Mouse (Mus musculus) cerebral cortex, adult 2 months (tissue): ENCODE data around the gene 9330161L09Rik.

Source experiments
- WGBS: fragments of 180-500 bp; shearing (Covaris S2); methylation state at CpG from one replicate; pipeline ENCODE4 v1.1.7; 2018; 5-methylcytosine and 5-hydroxymethylcytosine counted together

9330161L09Rik gene

DNA sequence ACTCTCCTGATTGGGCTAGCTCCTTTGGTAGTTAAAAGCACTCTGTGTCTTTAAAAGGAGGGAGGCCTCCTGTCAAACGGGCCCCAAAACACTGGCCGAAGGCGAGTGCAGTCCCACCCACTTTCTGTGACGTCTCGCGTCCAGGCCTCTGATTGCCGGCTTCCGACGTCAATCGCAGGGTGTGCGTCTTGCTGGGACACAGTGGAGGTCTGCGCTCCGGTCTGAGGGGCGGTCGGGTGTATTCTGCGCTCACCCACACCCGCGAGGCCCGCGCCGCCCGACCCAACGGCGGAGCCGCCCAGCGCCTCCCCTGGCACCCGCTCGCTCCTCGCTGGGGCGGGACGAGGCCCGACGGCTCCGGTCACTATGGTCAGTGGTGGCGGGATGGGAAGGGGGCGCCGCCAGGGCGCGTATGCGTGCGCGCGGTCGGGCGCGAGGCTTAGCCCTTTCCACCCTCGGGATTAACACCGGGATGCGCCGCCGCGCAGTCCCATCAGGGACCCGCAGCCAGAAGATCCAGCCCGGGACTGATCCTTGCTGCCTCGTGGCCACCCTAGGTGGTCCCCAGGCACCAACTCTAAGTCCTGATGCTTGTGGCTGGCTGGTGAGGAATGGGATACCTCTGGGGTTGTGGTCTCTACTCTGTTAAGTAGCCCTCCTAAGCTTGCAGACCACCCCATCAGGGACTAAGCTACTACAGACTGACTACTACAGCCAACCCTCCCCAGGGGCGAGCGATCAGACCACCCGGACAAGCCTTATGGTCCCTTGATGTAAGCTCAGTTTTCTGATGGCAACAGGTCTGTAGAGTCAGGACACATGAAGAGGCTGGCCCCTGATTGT is 18.9 kb downstream of the 9330161L09Rik start, which contains the start of gene Otub2:
Gene Otub2, plus strand, starts transcription at position 178 of the 843 bp plus-strand sequence.
- under 1% methylated on average over 57 of the region's 58 CpGs for WGBS

DNA sequence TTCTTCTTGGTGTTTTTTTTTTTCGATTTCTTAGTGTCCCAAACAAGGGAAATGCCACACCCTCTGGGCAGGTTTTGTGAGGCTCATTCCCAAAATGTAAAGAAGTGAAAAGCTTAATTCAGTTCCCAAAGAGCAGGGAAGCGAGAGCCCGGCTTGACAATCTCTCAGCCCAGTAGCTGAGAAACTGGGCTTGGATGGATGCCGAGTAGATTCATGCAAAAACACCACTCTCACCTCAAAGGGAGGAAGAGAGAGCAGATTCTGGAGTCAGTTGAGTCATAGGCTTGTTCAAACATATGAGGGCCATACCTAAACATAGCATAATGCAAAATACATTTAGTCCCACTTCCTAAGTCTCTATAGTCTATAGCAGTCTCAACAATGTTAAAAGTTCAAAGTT is 27.4 kb downstream of the 9330161L09Rik start:
- WGBS, result 51% methylated on average over 4 of the region's 4 CpGs

DNA sequence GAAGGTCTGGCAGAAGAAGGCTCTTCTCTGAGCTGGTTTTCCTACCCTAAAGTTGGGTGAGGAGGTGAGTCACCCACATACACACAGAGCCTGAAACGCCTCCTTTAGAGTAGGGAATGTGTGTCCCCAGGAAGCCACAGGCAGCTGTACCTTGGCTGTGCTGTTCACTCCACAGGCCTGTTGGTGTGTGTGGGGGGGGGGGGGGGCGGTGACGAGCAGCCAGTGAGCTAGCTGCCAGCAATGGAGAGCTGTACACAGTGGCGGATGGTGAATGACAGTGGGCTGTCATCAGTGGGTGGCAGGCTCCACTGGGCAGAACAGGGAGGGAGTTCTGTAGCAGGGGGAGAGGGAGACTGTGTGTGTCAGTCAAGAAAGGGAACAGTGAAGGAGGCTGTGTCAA is 30.8 kb downstream of the 9330161L09Rik start:
- 16% methylated on average over 4 of the region's 4 CpGs for WGBS

DNA sequence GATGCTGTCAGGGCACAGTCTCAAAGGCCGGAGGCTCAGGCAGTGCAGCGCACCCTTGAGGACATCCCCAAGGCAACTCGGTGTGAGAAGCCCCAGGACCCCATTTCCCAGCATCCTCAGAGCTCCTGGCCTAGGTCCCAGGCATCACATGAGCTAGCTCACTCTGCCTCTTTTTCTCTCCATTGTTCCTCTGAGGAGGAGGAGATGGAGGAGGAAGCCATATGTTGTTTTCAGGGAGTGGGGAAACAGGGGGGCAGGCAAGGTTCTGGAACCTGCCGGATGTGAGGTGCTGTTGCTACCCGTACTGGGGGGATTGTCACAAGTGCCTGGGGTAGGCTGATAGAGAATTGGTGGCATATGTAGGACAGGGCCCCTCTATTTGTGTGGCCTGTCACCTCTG is 31.5 kb downstream of the 9330161L09Rik start:
- WGBS, result 27% methylated on average over 5 of the region's 5 CpGs

DNA sequence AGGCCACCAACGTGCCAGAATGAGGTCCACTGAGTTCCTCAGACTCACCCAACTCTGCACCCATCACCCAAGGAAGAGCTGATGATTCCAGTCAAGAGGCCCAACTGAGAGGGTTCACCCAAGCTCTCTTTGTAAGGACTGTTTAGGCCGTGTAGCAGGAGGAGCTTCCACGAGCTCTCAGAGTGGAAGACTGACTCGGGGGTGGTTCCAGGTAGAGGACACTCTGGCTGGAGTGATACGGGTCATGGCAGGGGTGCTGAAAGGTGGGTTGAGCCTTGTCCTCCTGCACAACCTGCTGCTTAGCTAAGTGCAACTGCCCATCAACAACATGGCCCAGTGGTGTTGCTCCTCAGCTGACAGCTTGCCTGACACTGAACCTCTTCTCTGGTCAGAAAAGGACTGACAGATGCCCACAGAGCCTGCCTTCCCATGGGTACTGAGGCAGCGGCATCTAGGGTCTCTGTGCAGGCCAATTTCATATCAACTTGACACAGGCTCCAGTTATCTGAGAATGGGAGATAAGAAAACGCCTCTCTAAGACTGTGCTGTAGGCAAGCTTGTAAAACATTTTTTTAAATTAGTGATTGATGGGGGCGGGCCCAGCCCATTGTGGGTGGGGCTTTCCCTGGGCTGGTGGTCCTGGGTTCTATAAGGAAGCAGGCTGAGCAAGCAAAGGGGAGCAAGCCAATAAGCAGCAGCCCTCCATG is 33.9 kb downstream of the 9330161L09Rik start:
- 78% methylated on average over 8 of the region's 8 CpGs for WGBS

DNA sequence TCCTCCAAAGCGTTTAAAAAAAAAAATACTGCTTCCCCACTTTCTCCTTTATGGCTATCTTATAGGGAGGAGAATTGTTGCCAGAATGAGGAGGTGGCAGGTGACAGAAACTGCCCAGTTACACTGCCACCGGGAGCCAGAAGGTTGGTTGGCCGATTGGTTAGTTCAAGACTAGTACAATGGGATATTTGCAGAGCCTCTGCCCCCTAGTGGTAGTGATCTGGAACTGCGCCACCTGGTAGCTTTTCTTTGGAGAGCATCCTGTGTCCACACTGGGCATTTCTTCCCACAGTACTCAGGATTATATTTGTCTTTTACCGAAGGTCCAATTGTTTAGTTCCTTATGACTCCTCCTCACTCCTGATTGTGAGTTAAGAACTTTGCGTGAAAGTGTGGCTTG is 35.9 kb downstream of the 9330161L09Rik start:
- 27% methylated on average over 6 of the region's 6 CpGs for WGBS

DNA sequence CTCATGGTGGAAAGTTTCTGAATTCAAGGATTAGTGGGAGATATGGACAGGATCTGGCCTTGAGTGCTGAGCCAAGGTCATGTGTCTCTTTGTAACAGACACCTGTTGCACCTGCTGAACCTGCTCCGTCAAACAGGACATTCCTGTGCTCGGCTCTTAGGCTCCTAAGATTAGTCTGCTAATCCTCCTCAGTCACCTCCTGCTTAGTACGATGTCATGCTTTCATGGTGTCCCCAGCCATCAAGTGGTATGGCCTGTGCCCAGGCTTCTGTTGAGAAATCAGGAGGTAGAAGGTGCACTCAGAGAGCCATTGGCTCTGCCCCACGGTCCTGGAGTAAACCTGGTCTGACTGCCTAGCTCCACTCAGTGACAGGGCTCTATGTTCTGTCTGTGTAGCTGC is 36.8 kb downstream of the 9330161L09Rik start:
- WGBS, result 94% methylated on average over 4 of the region's 4 CpGs

DNA sequence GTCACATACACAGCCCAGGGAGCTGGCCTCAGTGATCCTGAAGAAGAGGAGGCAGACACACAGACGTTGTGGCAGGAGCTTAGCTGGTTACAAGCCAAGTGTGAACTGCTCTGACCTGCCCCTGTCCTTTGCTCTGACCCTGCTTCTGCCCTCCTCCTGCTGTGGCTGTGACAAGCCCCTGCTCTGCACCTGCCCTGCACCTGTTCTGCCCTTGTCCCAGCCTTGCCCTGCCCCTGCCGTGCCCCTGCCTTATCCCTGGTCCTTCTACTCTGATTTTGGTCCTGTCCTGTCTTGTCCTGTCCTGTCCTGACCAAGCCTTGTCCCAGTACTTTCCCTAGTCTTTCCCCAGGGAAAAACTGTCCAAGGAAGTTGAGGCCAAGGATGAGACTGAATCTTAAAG is 38.8 kb downstream of the 9330161L09Rik start:
- WGBS, result 82% methylated on average over 2 of the region's 2 CpGs

DNA sequence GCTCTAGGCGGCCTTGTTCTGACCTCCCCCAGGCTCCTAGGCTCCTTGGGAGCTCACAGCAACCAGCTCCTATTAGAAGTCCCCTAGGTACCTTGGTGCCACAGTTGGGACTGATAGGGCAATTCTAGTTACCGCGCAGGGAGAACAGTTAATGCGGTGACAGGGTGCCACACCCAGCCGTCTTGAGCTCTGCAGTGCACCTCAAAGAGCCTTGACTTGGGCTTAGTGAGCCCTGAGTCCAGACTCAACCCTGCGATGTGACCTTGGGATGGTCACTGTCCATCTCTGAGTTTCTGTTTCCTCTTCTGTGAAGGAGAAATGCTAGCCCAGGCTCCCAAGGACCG is 39.3 kb downstream of the 9330161L09Rik start:
- 81% methylated on average over 7 of the region's 7 CpGs for WGBS

DNA sequence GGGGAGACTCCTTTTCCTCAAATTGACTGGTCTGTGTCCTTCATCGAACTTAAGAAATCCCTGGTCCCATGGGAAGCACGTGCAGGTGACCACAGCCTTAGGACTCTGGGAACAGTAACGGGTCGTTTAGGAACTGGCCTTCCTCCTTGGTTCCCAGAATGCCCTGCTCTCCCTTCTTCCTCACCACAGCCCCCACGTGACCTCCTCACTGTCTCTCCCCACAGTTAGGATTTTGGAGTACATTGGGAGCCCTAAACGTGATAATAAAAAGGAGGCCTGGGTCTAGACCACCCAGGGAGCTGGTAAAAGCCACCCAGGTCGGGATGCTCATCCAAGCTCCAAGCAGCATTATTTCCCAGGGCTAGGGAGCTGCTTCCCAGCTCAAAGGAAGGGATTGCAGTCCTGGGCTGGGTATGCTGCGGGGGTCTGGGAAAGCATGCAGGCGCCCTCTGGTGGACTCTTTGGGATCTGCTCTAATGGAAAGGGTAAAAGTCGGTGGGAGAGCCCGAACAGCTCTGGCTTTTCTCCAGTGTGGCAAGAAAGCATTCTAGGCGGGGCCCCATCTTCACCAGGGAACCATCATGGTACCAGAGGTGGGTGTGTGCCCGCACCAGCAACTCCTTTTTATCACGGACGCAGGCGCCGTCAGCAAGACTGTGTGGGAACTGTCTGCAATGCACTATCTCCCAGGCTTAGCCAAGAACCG is 39.8 kb downstream of the 9330161L09Rik start:
- WGBS, result 21% methylated on average over 18 of the region's 18 CpGs

DNA sequence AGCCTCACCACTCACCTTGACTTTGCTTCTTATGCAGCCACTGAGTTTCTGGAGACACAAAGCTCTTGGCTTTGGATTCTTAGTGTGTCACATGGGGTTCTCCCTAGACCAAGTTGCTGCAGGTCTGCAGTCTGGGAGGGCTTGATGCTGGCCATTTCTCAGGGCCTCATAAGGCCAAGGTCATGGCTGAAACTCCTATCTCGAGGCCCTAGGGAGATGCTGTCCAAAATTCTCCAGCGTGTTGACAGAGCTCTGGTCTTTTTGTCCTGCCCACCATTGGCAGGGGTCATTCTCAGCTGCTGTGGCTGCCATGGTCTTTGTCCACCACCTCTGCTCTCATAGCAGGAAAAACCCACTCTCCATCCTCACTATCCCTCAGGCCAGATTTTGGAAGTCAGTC is 40.4 kb downstream of the 9330161L09Rik start:
- WGBS, result 88% methylated on average over 2 of the region's 2 CpGs

DNA sequence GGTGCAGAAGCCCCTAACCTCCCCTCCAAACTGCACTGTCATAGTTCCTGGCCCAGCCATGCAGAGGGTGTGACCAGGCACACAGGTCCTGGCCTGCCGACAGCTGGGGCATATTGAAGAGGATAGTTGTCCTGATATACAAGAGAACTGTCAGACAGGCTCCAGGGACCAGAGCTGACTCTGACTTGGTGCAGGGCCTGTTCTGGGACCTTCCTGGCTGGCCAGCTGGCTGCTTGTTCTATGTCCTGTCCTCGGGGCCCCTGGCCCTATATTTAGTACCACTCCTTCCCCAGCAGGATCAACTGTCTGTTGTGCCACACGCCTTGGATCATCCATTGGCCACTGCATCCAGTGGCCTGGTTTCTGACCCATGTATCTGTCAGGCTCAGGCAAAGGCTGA is 45.3 kb downstream of the 9330161L09Rik start:
- 81% methylated on average over 3 of the region's 3 CpGs for WGBS

DNA sequence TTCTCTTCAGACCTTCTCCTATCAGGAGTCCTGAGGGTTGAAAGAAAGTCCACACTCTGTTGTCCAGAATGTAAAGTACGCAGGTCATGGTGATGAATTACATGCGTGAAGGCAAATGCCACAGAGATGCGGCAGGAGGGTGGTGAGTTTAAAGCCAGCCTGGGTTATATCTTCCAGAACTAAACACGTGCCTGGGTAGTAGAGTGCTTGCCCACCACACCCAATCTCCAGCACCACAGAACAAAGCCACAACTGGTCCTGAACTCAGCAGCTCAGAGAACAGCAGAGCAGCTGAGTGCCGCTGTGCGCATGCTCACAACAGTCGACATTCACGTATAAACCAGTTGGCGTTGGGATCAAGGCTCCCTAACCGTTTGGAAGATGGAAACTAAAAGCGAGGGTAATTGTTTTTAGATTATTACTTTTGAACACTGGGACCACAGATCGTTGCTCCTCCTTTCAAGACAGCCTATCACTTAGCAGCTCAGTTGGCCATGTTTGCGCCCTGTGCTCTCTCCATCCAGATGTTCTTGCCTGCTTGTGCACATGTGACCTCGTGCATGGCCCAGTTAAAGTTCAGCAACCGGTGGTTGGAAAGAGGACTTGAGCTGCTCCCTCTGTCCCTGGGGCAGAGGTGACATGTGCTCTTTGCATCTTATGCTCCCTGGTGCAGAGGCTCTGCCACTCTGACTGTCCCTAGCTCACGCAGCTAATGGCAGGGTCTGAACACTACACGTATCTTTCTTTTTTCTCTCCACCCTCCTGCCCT is 45.9 kb downstream of the 9330161L09Rik start:
- 94% methylated on average over 17 of the region's 17 CpGs for WGBS

DNA sequence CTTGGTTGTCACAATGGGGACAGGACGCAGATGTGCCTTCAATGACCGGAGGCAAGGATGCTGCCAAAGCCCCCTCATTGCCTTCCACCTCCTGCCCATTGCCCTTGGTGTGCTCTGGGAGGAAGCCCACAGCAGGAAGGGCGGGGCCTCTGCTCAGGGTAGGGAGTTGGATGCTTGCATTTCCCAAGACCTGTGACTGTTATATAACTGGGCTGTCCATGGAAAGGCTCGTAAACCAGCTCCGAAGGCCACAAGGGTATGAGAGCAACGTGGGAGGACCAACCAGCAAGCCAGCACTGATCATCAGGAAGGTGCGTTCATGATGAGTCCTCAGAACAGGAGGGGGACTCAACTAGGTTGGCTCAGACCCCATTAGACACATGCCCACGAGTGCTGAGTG is 46.8 kb downstream of the 9330161L09Rik start:
- WGBS, result 86% methylated on average over 8 of the region's 8 CpGs

DNA sequence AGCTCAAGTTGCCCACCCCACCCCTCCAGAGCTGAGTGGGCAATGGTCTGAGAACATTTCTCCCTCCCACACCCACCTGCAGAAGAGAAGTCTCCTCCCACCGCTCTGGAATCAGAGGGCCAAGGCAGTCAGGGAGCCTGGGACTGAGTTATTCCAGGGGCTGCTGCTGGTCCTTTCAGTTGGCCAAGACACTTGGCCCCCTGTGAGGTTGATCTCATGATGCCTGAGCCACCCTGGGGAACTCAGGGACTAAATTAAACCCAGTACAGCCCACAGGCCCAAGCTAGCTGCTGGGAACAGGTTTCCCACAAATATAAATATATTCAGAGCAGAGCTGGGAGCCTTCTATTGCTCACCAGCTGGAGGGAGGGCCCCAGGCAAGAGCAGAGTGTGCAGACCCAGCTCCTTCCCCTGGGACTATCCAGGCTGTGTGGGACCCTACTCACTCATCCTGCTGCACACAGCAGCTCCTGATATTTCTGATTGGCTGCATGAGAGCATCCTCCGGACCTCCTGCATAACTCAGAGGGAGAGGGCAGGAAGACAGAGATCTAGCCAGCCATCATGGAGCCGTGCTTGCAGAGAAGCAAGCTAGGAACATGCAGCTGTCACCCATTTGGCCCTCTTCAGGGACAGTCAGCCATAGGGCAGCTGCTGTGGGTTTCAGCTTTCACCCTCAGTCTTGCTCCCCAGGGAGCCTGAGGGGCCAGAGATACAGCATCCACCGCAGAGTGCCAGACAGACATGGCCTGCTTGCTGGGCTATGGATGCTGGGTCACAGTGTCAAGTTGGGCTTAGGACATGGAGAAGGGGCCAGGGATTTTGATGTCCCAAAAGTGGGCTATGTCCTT is 48.4 kb downstream of the 9330161L09Rik start:
- 53% methylated on average over 4 of the region's 4 CpGs for WGBS

DNA sequence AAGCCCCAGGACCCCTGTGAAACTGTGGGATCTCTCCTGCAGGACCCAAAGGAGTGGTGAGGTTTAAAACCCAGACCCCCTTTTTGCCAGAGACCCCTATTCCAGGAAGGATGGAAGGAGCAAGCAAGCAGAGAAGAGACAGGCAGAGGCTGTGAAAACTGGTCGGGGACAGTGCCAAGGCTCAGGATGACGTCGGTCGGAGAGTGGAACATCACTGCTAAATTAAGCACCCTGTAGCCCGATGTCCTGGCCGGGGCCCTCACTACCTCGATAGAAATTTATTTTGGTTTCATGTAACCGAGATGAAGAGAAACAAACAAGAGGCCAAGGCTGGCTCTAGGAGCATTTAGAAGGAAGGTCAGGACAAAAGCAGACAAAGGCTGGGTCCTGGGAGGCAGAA is 49.4 kb downstream of the 9330161L09Rik start:
- 28% methylated on average over 8 of the region's 8 CpGs for WGBS
